Mouse (Mus musculus) C2C12 (cell line): ENCODE results near the gene Cdk14. TPM values are rescaled to one million over a fixed set of nuclear protein-coding genes. Genes with fewer than 3 reads are reported as not detected.

Experiments used
- H3K27me3 ChIP-seq: one replicate; pipeline ENCODE4 v1.6.1; 2011; ENCODE audit not compliant: control insufficient read depth, insufficient read depth, insufficient read length
- H3K36me3 ChIP-seq: one replicate; pipeline ENCODE4 v1.6.1; 2011; ENCODE audit not compliant: control insufficient read depth, insufficient read depth
- H3K4me3 ChIP-seq: one replicate; pipeline ENCODE4 v1.5.1; 2011; ENCODE audit warnings: mild to moderate bottlenecking, control low read depth; ENCODE audit not compliant: poor library complexity, insufficient read depth, severe bottlenecking
- H3K79me2 ChIP-seq: one replicate; pipeline ENCODE4 v1.6.1; 2011; ENCODE audit not compliant: control insufficient read depth, insufficient read depth
- H3K79me3 ChIP-seq: one replicate; pipeline ENCODE4 v1.6.1; 2011; ENCODE audit warnings: low read depth, control low read depth
- H3ac ChIP-seq: one replicate; pipeline ENCODE3; 2011; ENCODE audit warnings: low read depth; ENCODE audit not compliant: control insufficient read depth, insufficient read length
- CEBPB ChIP-seq: IDR thresholded peaks from one replicate; pipeline ENCODE4 v1.6.1; 2011; ENCODE audit warnings: low read depth, mild to moderate bottlenecking, control low read depth, moderate library complexity
- CTCF ChIP-seq: IDR thresholded peaks from one replicate; pipeline ENCODE4 v1.5.1; 2011; ENCODE audit not compliant: control insufficient read depth, insufficient read depth, insufficient read length
- FOSL1 ChIP-seq: IDR thresholded peaks from one replicate; pipeline ENCODE4 v1.8.0; 2011; ENCODE audit warnings: mild to moderate bottlenecking, low read length; ENCODE audit not compliant: poor library complexity, insufficient read depth, severe bottlenecking
- MAX ChIP-seq: IDR thresholded peaks from one replicate; pipeline ENCODE4 v1.6.1; 2011; ENCODE audit warnings: mild to moderate bottlenecking, control low read depth
- MYOD1 ChIP-seq: IDR thresholded peaks from one replicate; pipeline ENCODE4 v1.6.1; 2011; ENCODE audit warnings: low read depth; ENCODE audit not compliant: control insufficient read depth, insufficient read length
- MYOG ChIP-seq: IDR thresholded peaks from one replicate; pipeline ENCODE4 v1.6.1; 2011; ENCODE audit not compliant: control insufficient read depth, insufficient read length; ENCODE audit errors: extremely low read depth
- USF1 ChIP-seq: IDR thresholded peaks from one replicate; pipeline ENCODE4 v1.6.1; 2011; ENCODE audit warnings: low read depth, mild to moderate bottlenecking, control low read depth, moderate library complexity
- polyA plus RNA-seq: library from polyadenylated mRNA; unstranded; fragments of >200 nt; fragmentation: generic; extraction: Trizol; gene quantifications from one replicate; pipeline ENCODE4 v1.2.1, GENCODE M21; 2012; ENCODE audit warnings: missing spikeins

The Cdk14 gene
- polyA plus RNA-seq, 1 experiment = 15.9 TPM

DNA sequence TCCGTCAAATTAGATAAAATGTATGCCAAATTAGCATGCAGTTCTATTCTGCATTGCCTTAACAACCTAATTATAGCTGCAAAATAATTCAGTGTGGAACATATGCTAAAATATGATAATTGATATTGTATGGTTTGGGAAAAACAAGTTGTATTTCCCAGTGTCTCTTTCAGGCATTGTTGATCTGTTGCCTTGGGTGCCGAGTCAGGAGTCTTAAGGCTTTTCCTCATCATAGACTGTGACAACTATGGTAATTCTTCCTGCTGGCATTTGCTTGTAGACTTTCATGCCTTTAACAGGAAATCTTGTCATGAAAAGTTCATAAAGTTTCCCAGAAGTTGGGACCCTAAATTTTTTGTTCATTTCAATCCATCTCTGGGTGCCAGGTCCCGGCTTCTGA, 641.8 kb downstream of the Cdk14 start:
- Histone ChIP-seq H3ac (no peak overlapping the region), H3K79me3 (no peaks in the 10 kb centered on the region), H3K4me3 (no peak overlapping the region), H3K79me2 (no peaks in the 10 kb centered on the region), H3K27me3 (no peaks in the 10 kb centered on the region), H3K36me3 (no peaks in the 10 kb centered on the region)
- no peak for TF ChIP-seq MYOD1
- no peak for TF ChIP-seq CTCF
- TF ChIP-seq MAX = no peak
- no peak for TF ChIP-seq USF1
- TF ChIP-seq FOSL1 = no peak
- no peak for TF ChIP-seq CEBPB
- no peak for TF ChIP-seq MYOG

GRCm38 (mm10) chr5:4776495-4776894, 643.6 kb downstream of the Cdk14 start:
- no peak for TF ChIP-seq FOSL1
- TF ChIP-seq CTCF = no peak
- TF ChIP-seq MYOD1 = no peak
- H3K36me3 ChIP-seq = no peaks in the 10 kb centered on the region
- no peaks in the 10 kb centered on the region for H3K79me3 ChIP-seq
- H3ac ChIP-seq = no peak overlapping the region
- H3K4me3 ChIP-seq = no peak overlapping the region
- H3K79me2 ChIP-seq = no peaks in the 10 kb centered on the region
- no peaks in the 10 kb centered on the region for H3K27me3 ChIP-seq

- no peak overlapping the region for H3K4me3 ChIP-seq
- no peak for TF ChIP-seq MAX
- H3K27me3 ChIP-seq = no peaks in the 10 kb centered on the region
- H3K79me3 ChIP-seq = no peaks in the 10 kb centered on the region
- no peaks in the 10 kb centered on the region for H3K36me3 ChIP-seq
- no peak overlapping the region for H3ac ChIP-seq
- H3K79me2 ChIP-seq = no peaks in the 10 kb centered on the region
Observed at GRCm38 (mm10) chr5:4773090-4773772, 646.9 kb downstream of the Cdk14 start.

GRCm38 (mm10) chr5:4770609-4771008, 649.5 kb downstream of the Cdk14 start:
- Histone ChIP-seq H3K79me3 (no peaks in the 10 kb centered on the region), H3K79me2 (no peaks in the 10 kb centered on the region), H3ac (no peak overlapping the region), H3K27me3 (no peaks in the 10 kb centered on the region), H3K36me3 (no peaks in the 10 kb centered on the region), H3K4me3 (no peak overlapping the region)
- TF ChIP-seq MYOG (no peak), USF1 (no peak), MAX (no peak), MYOD1 (no peak), CEBPB (no peak), CTCF (no peak), FOSL1 (no peak)

DNA sequence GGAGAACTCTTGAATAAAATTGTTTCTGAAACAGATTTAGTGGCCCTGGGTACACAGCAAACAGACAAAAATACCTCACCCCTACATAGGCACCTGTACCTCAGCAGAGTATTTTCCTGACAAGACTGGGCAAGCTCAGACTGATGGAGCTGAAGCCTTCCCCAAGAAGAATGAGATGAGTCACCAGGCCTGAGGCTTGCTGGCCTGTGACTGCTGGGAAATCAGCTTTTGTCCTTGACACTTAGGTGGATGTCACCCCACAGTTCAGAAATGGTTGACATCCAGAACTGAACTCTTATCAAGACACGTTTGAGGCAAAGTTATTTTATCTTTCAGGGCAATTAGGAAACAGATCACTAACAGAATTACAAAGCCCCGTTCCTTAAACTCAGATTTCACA, 652.2 kb downstream of the Cdk14 start:
- TF ChIP-seq USF1 (no peak), MAX (no peak)
- no peak overlapping the region for H3ac ChIP-seq
- H3K27me3 ChIP-seq = no peaks in the 10 kb centered on the region
- H3K79me3 ChIP-seq = no peaks in the 10 kb centered on the region
- no peaks in the 10 kb centered on the region for H3K79me2 ChIP-seq
- H3K4me3 ChIP-seq = no peak overlapping the region
- no peaks in the 10 kb centered on the region for H3K36me3 ChIP-seq

DNA sequence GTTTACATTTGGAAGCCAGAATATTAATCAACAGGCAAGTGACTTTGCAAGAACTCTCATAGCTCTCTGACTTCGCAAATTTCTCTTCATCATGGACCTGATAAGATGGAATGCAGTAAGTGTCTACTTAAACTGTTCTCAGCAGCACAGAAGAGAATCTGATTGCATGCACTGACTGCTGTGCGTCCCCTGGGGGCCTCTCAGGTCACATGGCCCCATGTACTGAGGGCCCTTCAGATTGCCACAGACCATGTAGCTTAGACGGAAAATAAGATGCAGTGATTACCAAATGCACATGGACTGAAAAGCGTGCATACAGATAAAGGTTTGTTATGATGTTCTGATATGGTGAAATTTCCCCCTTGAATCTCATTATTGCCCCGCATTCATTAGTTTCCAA, 653.4 kb downstream of the Cdk14 start:
- Histone ChIP-seq H3K79me3 (no peaks in the 10 kb centered on the region), H3K4me3 (no peak overlapping the region), H3K79me2 (no peaks in the 10 kb centered on the region), H3ac (no peak overlapping the region), H3K36me3 (no peaks in the 10 kb centered on the region), H3K27me3 (no peaks in the 10 kb centered on the region)
- no peak for TF ChIP-seq MYOD1
- TF ChIP-seq MAX = no peak
- no peak for TF ChIP-seq MYOG

- Histone ChIP-seq H3K79me3 (no peaks in the 10 kb centered on the region), H3K79me2 (peaks cover 3% of the 10 kb centered on the region), H3K4me3 (no peak overlapping the region), H3ac (no peak overlapping the region), H3K36me3 (no peaks in the 10 kb centered on the region), H3K27me3 (no peaks in the 10 kb centered on the region)
- TF ChIP-seq MYOG = no peak
- TF ChIP-seq CTCF = no peak
- TF ChIP-seq MAX = no peak
- TF ChIP-seq FOSL1 = no peak
- no peak for TF ChIP-seq USF1
- TF ChIP-seq MYOD1 = no peak
- no peak for TF ChIP-seq CEBPB
Observed at GRCm38 (mm10) chr5:4761891-4762290, 658.2 kb downstream of the Cdk14 start.
